Mouse (Mus musculus) central nervous system, embryonic 14 days (tissue): ENCODE results near the gene Epha8. TPM values are rescaled to one million over a fixed set of nuclear protein-coding genes. Genes with fewer than 3 reads are reported as not detected.

ENCODE experiments used
- polyA plus RNA-seq: library from polyadenylated mRNA; depleted of rRNA; stranded (reverse); fragments of >200 nt; gene quantifications from 2 replicates; pipeline ENCODE4 v1.2.3, GENCODE M21; 2012; rRNA removed

Gene Epha8
- polyA plus RNA-seq = 19.9 and 23.3 TPM in 2 replicates

GRCm38 (mm10) chr4:136956751-136957446, at the start of gene Epha8:
Gene Epha8, minus strand, starts transcription at chr4:136956816.

GRCm38 (mm10) chr4:136898637-136899036, 58.0 kb downstream of the Epha8 start, which contains the start of gene C1qa:
Gene C1qa, minus strand, starts transcription at chr4:136898803.

GRCm38 (mm10) chr4:136892811-136893210, 63.8 kb downstream of the Epha8 start, which contains the start of gene C1qc:
Gene C1qc, minus strand, starts transcription at chr4:136893065.

GRCm38 (mm10) chr4:136886101-136886500, 70.5 kb downstream of the Epha8 start, which contains the start of gene C1qb:
Gene C1qb, minus strand, starts transcription at chr4:136886187.

Other genes starting within 250 kb of the Epha8 start
- gene Ephb2, start 120.8 kb downstream of the Epha8 start, polyA plus RNA-seq = 70.4 and 77.7 TPM in 2 replicates
- gene C1qb, start 70.6 kb downstream of the Epha8 start, polyA plus RNA-seq = 32.7 and 36.9 TPM in 2 replicates
- gene C1qc, start 63.8 kb downstream of the Epha8 start, polyA plus RNA-seq = 21.3 and 25.2 TPM in 2 replicates
- 15.7 and 18.1 TPM in 2 replicates for gene C1qa, start 58.0 kb downstream of the Epha8 start, polyA plus RNA-seq
- 8.0 and 8.8 TPM in 2 replicates for gene Zbtb40, start 92.0 kb upstream of the Epha8 start, polyA plus RNA-seq